Mouse (Mus musculus) layer of hippocampus, postnatal 10 days (tissue): ENCODE data around the gene Podnl1. TPM values are rescaled to one million over a fixed set of nuclear protein-coding genes. Genes with fewer than 3 reads are reported as not detected.

Experiments
- DNase-seq, 2 experiments: peaks; one replicate each; pipeline ENCODE4 v3.0.0; 2021; ENCODE audit warnings: low spot score in 2 of 2
- long read RNA-seq: library from polyadenylated mRNA; stranded (forward); transcript quantifications from one replicate; pipeline ENCODE4 v2.0.0, GENCODE M21; 2023
- total RNA-seq, 2 experiments: library from RNA; stranded (reverse); gene quantifications; 2 replicates each; pipeline ENCODE4 v1.2.3; 2021

Gene Podnl1
- not detected for total RNA-seq
- long read RNA-seq, partial matches to known transcripts = 0 of 1 reads
- long read RNA-seq, other reads (novel, unspliced or antisense) = 1 of 1 reads

GRCm38 (mm10) chr8:84125656-84126055 is at the start of gene Podnl1:
Gene Podnl1 (plus strand): TSS chr8:84125989.
- no peak for DNase-seq

- DNase-seq = no peak
Observed at GRCm38 (mm10) chr8:84076412-84076811, 49.4 kb upstream of the Podnl1 start.

GRCm38 (mm10) chr8:84076849-84077248 is 48.9 kb upstream of the Podnl1 start:
- no peak for DNase-seq

GRCm38 (mm10) chr8:84079206-84079605 is 46.6 kb upstream of the Podnl1 start:
- no peak for DNase-seq

- no peak for DNase-seq
Observed at GRCm38 (mm10) chr8:84083829-84084241, 42.0 kb upstream of the Podnl1 start.

- no peak for DNase-seq
Observed at GRCm38 (mm10) chr8:84084341-84085115, 41.3 kb upstream of the Podnl1 start.

GRCm38 (mm10) chr8:84087156-84087555 is 38.6 kb upstream of the Podnl1 start:
- no peak for DNase-seq

GRCm38 (mm10) chr8:84087821-84088220 is 38.0 kb upstream of the Podnl1 start:
- DNase-seq = no peak

- DNase-seq = no peak
Observed at GRCm38 (mm10) chr8:84089277-84089676, 36.5 kb upstream of the Podnl1 start.

GRCm38 (mm10) chr8:84090585-84090984 is 35.2 kb upstream of the Podnl1 start:
- no peak for DNase-seq

GRCm38 (mm10) chr8:84096061-84096460 is 29.7 kb upstream of the Podnl1 start:
- no peak for DNase-seq

GRCm38 (mm10) chr8:84098376-84098775 is 27.4 kb upstream of the Podnl1 start:
- no peak for DNase-seq

GRCm38 (mm10) chr8:84101476-84102270 is 24.1 kb upstream of the Podnl1 start:
- no peak for DNase-seq

GRCm38 (mm10) chr8:84103601-84104000 is 22.2 kb upstream of the Podnl1 start:
- no peak for DNase-seq

- DNase-seq = no peak
Observed at GRCm38 (mm10) chr8:84104221-84104620, 21.6 kb upstream of the Podnl1 start.

GRCm38 (mm10) chr8:84104697-84105609 is 20.8 kb upstream of the Podnl1 start, which contains the start of gene Dcaf15:
Gene Dcaf15 (minus strand): TSS chr8:84104768.
- DNase-seq = peak; percentile 98

GRCm38 (mm10) chr8:84105676-84106075 is 20.1 kb upstream of the Podnl1 start:
- DNase-seq = no peak

- DNase-seq = no peak
Observed at GRCm38 (mm10) chr8:84106216-84107040, 19.4 kb upstream of the Podnl1 start.

GRCm38 (mm10) chr8:84115646-84116045 is 10.1 kb upstream of the Podnl1 start:
- no peak for DNase-seq

- no peak for DNase-seq
Observed at GRCm38 (mm10) chr8:84122151-84122550, 3.6 kb upstream of the Podnl1 start.
